Mouse (Mus musculus) testis, adult 2 months (tissue): ENCODE data around the gene Srp9.
A peak's percentile ranks its signal among the peaks of the same experiment; 100 is the strongest.

ENCODE experiments used
- CTCF ChIP-seq: fragments of 200-500 bp; IDR thresholded peaks from 2 replicates; pipeline ENCODE4 v1.5.1; 2012; ENCODE audit warnings: low read depth, mild to moderate bottlenecking, inconsistent platforms, low read length, moderate library complexity; ENCODE audit not compliant: control insufficient read depth, insufficient read depth, insufficient replicate concordance
- POLR2A ChIP-seq: fragments of 200-500 bp; IDR thresholded peaks from 2 replicates; pipeline ENCODE4 v1.6.1; 2012; ENCODE audit warnings: low read depth, mild to moderate bottlenecking, inconsistent platforms, low read length, moderate library complexity; ENCODE audit not compliant: control insufficient read depth

DNA sequence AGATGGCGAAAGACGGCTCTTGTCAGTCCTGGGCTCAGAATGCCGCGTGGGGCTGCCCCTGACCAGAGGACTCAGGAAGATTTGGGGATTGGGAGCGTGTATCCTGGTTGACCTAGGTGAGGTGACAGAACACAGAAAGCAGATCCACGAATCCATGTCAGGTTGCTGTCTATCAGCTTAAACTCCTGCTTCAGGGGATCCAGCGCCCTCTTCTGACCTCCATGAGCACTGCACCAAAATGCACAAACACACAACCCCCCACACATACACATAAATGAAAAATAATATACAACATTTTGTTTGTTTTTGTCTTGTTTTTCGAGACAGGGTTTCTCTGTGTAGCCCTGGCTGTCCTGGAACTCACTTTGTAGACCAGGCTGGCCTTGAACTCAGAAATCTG is 13.6 kb downstream of the Srp9 start:
- TF ChIP-seq POLR2A (no peak), CTCF (peak; percentile 41; the same call in 1 of the 2 replicates)
